Mouse (Mus musculus) forebrain, embryonic 15.5 days (tissue): ENCODE measurements around the gene Obsl1. TPM values are rescaled to one million over a fixed set of nuclear protein-coding genes. Genes with fewer than 3 reads are reported as not detected.

Source experiments
- ATAC-seq: fragments of 200-750 bp; cut with Nextera tagmentation; replicated peaks from 2 replicates; pipeline ENCODE4 v1.8.0; 2017; ENCODE audit warnings: mild to moderate bottlenecking, moderate TSS enrichment, moderate library complexity
- H3K27ac ChIP-seq: fragments of 300-500 bp; sonication (generic); replicated peaks from 2 replicates; pipeline ENCODE4 v1.5.1; 2015; ENCODE audit warnings: mild to moderate bottlenecking, inconsistent platforms
- H3K27me3 ChIP-seq: fragments of 300-500 bp; sonication (generic); 2 replicates; pipeline ENCODE4 v1.6.1; 2015; ENCODE audit warnings: inconsistent platforms
- H3K36me3 ChIP-seq: fragments of 300-500 bp; sonication (generic); 2 replicates; pipeline ENCODE4 v1.6.1; 2015; ENCODE audit warnings: mild to moderate bottlenecking, inconsistent platforms
- H3K4me1 ChIP-seq: fragments of 300-500 bp; sonication (generic); 2 replicates; pipeline ENCODE4 v1.6.1; 2015; ENCODE audit warnings: inconsistent platforms
- H3K4me2 ChIP-seq: fragments of 300-500 bp; sonication (generic); replicated peaks from 2 replicates; pipeline ENCODE4 v1.6.1; 2015; ENCODE audit warnings: mild to moderate bottlenecking, inconsistent platforms
- H3K4me3 ChIP-seq: fragments of 300-500 bp; sonication (generic); 2 replicates; pipeline ENCODE4 v1.5.1; 2015; ENCODE audit warnings: mild to moderate bottlenecking, inconsistent platforms
- H3K9ac ChIP-seq: fragments of 300-500 bp; sonication (generic); replicated peaks from 2 replicates; pipeline ENCODE4 v1.6.1; 2015; ENCODE audit warnings: mild to moderate bottlenecking, inconsistent platforms
- H3K9me3 ChIP-seq: fragments of 300-500 bp; sonication (generic); 2 replicates; pipeline ENCODE4 v1.6.1; 2016; ENCODE audit warnings: inconsistent platforms
- WGBS: fragments of 180-500 bp; shearing (Covaris S2); methylation state at CpG from one replicate; pipeline ENCODE4 v1.1.7; 2015; ENCODE audit warnings: mixed read lengths; 5-methylcytosine and 5-hydroxymethylcytosine counted together
- polyA plus RNA-seq: library from polyadenylated mRNA; unstranded; fragments of >200 nt; fragmentation: Nextera tagmentation; extraction: Ambion mirVana; gene quantifications from 2 replicates; pipeline ENCODE4 v1.2.1, GENCODE M21; 2015

The Obsl1 gene
- polyA plus RNA-seq, 1 experiment from 2014 or later = 21.7 TPM

- 5% methylated on average over 14 of the region's 14 CpGs for WGBS
- ATAC-seq = no peak
- no peak overlapping the region for H3K27ac ChIP-seq
Observed at GRCm38 (mm10) chr1:75456746-75457564, 49.3 kb downstream of the Obsl1 start.

DNA sequence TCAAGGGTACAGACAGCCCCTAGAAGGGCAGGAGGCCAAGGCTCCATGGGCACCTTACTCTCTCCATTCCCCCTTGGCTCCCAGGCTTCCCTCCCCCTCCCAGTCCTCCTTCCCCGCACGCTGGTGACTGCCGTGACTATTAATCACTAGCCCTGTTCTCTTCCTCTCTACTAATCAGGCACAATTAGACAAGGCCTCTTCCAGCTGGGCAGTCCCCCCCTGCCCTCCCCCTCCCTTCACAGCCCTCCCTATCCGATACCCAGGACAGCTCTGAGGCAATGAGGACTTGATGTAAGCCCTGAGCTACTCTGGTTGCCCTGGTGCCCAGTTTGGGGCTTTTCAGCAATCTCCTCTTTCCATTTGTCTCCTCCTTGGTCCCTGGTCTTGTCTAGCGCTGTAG is 50.3 kb downstream of the Obsl1 start:
- Histone ChIP-seq H3K4me2 (no peak overlapping the region), H3K9me3 (no peaks in the 10 kb centered on the region), H3K9ac (no peak overlapping the region), H3K4me3 (no peak overlapping the region), H3K27me3 (peaks cover 18% of the 10 kb centered on the region), H3K27ac (no peak overlapping the region), H3K4me1 (peaks cover 33% of the 10 kb centered on the region), H3K36me3 (no peaks in the 10 kb centered on the region)
- 7% methylated on average over 5 of the region's 5 CpGs for WGBS
- 0 out of 2 replicates have a peak, but pooled peaks have one; percentile 26 for ATAC-seq

More at GRCm38 (mm10) chr1:75456746-75457564, 49.3 kb downstream of the Obsl1 start:
- H3K4me3 ChIP-seq = no peak overlapping the region
- peaks cover 12% of the 10 kb centered on the region; the same call in 1 of the 2 replicates for H3K27me3 ChIP-seq
- no peaks in the 10 kb centered on the region for H3K36me3 ChIP-seq
- no peaks in the 10 kb centered on the region for H3K9me3 ChIP-seq
- H3K4me1 ChIP-seq = peaks cover 33% of the 10 kb centered on the region
- H3K9ac ChIP-seq = no peak overlapping the region
- H3K4me2 ChIP-seq = no peak overlapping the region

DNA sequence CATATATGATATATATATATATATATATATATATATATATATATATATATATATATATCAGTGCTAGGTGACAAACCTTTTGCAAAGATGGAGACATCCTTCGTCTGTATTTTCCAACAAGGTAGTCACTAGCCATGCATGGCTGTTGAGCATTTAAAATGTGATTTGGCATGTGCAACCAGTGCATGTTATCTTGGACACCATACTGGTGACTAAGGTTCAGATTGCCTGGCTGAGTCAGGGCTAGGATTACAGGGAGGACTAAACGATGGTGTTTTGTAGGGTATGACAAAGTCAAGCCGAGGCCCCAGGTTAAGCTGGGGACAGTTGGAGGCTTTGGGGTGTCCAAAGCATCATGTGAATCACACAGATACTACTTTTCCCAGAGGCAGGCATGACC is 50.8 kb downstream of the Obsl1 start:
- no peak overlapping the region for H3K4me2 ChIP-seq
- H3K27ac ChIP-seq = no peak overlapping the region
- no peak overlapping the region for H3K4me3 ChIP-seq
- peaks cover 23% of the 10 kb centered on the region for H3K27me3 ChIP-seq
- peaks cover 38% of the 10 kb centered on the region for H3K4me1 ChIP-seq
- no peak for ATAC-seq
- no peak overlapping the region for H3K9ac ChIP-seq
- 77% methylated on average over 3 of the region's 3 CpGs for WGBS
- H3K9me3 ChIP-seq = no peaks in the 10 kb centered on the region
- no peaks in the 10 kb centered on the region for H3K36me3 ChIP-seq

- peaks cover 39% of the 10 kb centered on the region for H3K27me3 ChIP-seq
- H3K4me2 ChIP-seq = no peak overlapping the region
- H3K9ac ChIP-seq = no peak overlapping the region
Observed at GRCm38 (mm10) chr1:75451900-75452299, 54.4 kb downstream of the Obsl1 start.

DNA sequence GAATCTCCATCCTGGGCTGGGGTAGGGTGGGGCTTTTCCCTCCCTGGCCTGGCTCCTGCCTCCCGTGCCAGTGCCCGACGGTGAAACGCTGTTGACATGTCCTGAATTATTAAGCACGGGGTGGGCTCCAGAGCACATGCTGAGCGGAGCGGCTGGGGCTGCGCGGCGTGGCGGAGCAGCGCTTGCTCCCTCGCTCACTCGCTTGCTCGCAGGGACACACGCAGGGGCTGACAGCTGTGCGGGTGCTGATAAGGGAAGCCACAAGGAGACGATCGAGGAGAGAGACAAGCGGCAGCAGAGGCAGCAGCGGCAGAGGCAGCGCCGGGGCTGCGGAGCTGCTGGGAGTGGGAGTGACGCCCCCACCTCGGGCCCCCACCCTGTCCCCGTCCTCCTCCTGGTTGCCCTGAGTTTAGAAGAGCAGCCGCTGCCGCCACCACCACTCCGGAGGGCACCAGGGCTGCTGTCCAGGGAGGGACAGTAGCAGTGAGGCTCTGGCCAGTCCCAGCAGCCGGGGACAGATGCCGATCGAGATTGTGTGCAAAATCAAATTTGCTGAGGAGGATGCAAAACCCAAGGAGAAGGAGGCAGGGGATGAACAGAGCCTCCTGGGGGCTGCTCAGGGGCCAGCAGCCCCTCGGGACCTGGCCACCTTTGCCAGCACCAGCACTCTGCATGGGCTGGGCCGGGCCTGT is 55.8 kb downstream of the Obsl1 start, which contains the start of gene Asic4:
TSS of gene Asic4 (plus strand) at position 123 of the 692 bp plus-strand sequence.
- Histone ChIP-seq H3K36me3 (no peaks in the 10 kb centered on the region), H3K4me3 (peak within 1 kb of the TSS; percentile 29), H3K9ac (peak within 1 kb of the TSS; percentile 39), H3K4me2 (peak within 1 kb of the TSS; percentile 50), H3K9me3 (no peaks in the 10 kb centered on the region), H3K4me1 (peaks cover 54% of the 10 kb centered on the region), H3K27me3 (peaks cover 43% of the 10 kb centered on the region), H3K27ac (no peak within 1 kb of the TSS)
- WGBS = 1% methylated on average over 35 of the region's 35 CpGs
- 0 out of 2 replicates have a peak, but pooled peaks have one; percentile 4 for ATAC-seq

More at GRCm38 (mm10) chr1:75451900-75452299, 54.4 kb downstream of the Obsl1 start:
- no peak for ATAC-seq
- peaks cover 51% of the 10 kb centered on the region for H3K4me1 ChIP-seq
- H3K4me3 ChIP-seq = no peak overlapping the region
- 57% methylated on average over 5 of the region's 5 CpGs for WGBS
- H3K27ac ChIP-seq = no peak overlapping the region
- no peaks in the 10 kb centered on the region for H3K36me3 ChIP-seq
- H3K9me3 ChIP-seq = no peaks in the 10 kb centered on the region

- H3K4me3 ChIP-seq = no peak overlapping the region
- H3K9me3 ChIP-seq = no peaks in the 10 kb centered on the region
- no peak overlapping the region; the same call in 1 of the 2 replicates for H3K9ac ChIP-seq
- H3K27ac ChIP-seq = no peak overlapping the region
- WGBS = 3% methylated on average over 8 of the region's 8 CpGs
- H3K4me1 ChIP-seq = peaks cover 63% of the 10 kb centered on the region
- no peak for ATAC-seq
- peaks cover 43% of the 10 kb centered on the region for H3K27me3 ChIP-seq
- 0 out of 2 replicates have a peak overlapping the region, but pooled peaks have one; percentile 50 for H3K4me2 ChIP-seq
- no peaks in the 10 kb centered on the region for H3K36me3 ChIP-seq
Observed at GRCm38 (mm10) chr1:75449377-75450135, 56.7 kb downstream of the Obsl1 start.

GRCm38 (mm10) chr1:75448937-75449336 is 57.3 kb downstream of the Obsl1 start:
- no peak overlapping the region for H3K27ac ChIP-seq
- 5% methylated on average over 14 of the region's 14 CpGs for WGBS
- peaks cover 70% of the 10 kb centered on the region for H3K4me1 ChIP-seq
- no peaks in the 10 kb centered on the region for H3K9me3 ChIP-seq
- peaks cover 43% of the 10 kb centered on the region for H3K27me3 ChIP-seq
- no peaks in the 10 kb centered on the region for H3K36me3 ChIP-seq
- H3K4me2 ChIP-seq = 0 out of 2 replicates have a peak overlapping the region, but pooled peaks have one; percentile 5
- no peak for ATAC-seq
- H3K4me3 ChIP-seq = no peak overlapping the region
- H3K9ac ChIP-seq = no peak overlapping the region; the same call in 1 of the 2 replicates

GRCm38 (mm10) chr1:75448052-75448431 is 58.2 kb downstream of the Obsl1 start:
- ATAC-seq = no peak
- H3K9me3 ChIP-seq = no peaks in the 10 kb centered on the region
- H3K4me2 ChIP-seq = peak overlapping the region; percentile 17
- H3K4me1 ChIP-seq = peaks cover 79% of the 10 kb centered on the region
- 3% methylated on average over 7 of the region's 7 CpGs for WGBS
- H3K4me3 ChIP-seq = no peak overlapping the region
- H3K27me3 ChIP-seq = peaks cover 39% of the 10 kb centered on the region
- no peak overlapping the region for H3K9ac ChIP-seq
- no peak overlapping the region for H3K27ac ChIP-seq
- H3K36me3 ChIP-seq = no peaks in the 10 kb centered on the region

- no peaks in the 10 kb centered on the region for H3K9me3 ChIP-seq
- no peak overlapping the region for H3K27ac ChIP-seq
- H3K4me3 ChIP-seq = no peak overlapping the region
- no peak overlapping the region for H3K9ac ChIP-seq
- no peaks in the 10 kb centered on the region for H3K36me3 ChIP-seq
- ATAC-seq = peak; percentile 23; the same call in 1 of the 2 replicates
- peaks cover 37% of the 10 kb centered on the region for H3K27me3 ChIP-seq
- 4% methylated on average over 10 of the region's 10 CpGs for WGBS
- H3K4me2 ChIP-seq = peak overlapping the region; percentile 17
- peaks cover 84% of the 10 kb centered on the region for H3K4me1 ChIP-seq
Observed at GRCm38 (mm10) chr1:75447265-75448051, 58.8 kb downstream of the Obsl1 start.

GRCm38 (mm10) chr1:75446656-75447055 is 59.6 kb downstream of the Obsl1 start:
- H3K9ac ChIP-seq = no peak overlapping the region
- H3K36me3 ChIP-seq = no peaks in the 10 kb centered on the region
- no peak overlapping the region for H3K4me3 ChIP-seq
- H3K4me1 ChIP-seq = peaks cover 89% of the 10 kb centered on the region
- H3K27ac ChIP-seq = no peak overlapping the region
- no peak for ATAC-seq
- 5% methylated on average over 20 of the region's 20 CpGs for WGBS
- H3K9me3 ChIP-seq = no peaks in the 10 kb centered on the region
- no peak overlapping the region for H3K4me2 ChIP-seq
- peaks cover 36% of the 10 kb centered on the region for H3K27me3 ChIP-seq
